Mouse (Mus musculus) CD4-positive, CD25-positive, alpha-beta regulatory T cell, adult 2 months (primary cell): ENCODE results near the gene Cmtm1.
"Not testable (repeated sequence)": the region's sequence is repeated elsewhere in the genome, so short reads cannot be mapped to it uniquely, and the experiment has no call there.

ENCODE experiments used
- DNase-seq: peaks from one replicate; pipeline ENCODE4 v3.0.0-alpha.2; 2012; ENCODE audit warnings: low read depth, low spot score

The Cmtm1 gene

DNA sequence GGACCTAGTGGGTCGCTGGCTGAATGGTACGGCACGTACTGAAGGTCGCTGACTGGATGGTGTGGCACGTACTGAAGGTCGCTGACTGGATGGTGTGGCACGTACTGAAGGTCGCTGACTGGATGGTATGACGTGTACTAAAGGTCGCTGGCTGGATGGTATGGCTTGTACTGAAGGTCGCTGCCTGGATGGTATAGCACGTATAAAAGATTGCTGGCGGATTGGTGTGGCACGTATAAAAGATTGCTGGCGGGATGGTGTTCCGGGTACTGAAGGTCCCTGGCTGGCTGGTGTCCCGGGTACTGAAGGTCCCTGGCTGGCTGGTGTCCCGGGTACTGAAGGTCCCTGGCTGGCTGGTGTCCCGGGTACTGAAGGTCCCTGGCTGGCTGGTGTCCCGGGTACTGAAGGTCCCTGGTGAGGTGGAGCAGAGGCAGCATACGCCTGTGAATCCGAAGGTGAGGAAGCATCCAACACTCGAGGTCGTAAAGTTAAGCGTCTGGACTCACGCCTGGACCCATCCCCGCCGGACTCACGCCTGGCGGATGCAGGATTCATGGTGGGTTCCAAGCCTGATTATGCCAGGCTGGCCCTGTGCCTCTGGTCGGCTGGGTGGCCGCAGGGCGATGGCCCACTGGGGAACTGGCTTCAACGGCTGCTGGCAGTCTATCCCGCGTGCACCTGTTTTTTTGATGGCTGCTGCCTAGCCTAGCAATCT is at the start of gene Cmtm1, which contains the start of gene Gm45711:
TSS of gene Cmtm1 (minus strand) at position 705 of the 715 bp plus-strand sequence.
TSS of gene Gm45711 (minus strand) at position 641 of the 715 bp plus-strand sequence.
- not testable (repeated sequence) for DNase-seq

GRCm38 (mm10) chr8:104358637-104359036 is 48.7 kb upstream of the Cmtm1 start:
- no peak for DNase-seq

- DNase-seq: no peak
Observed at GRCm38 (mm10) chr8:104354504-104354903, 44.6 kb upstream of the Cmtm1 start.

- DNase-seq: no peak
Observed at GRCm38 (mm10) chr8:104353186-104353585, 43.2 kb upstream of the Cmtm1 start.

- DNase-seq: no peak
Observed at GRCm38 (mm10) chr8:104350047-104350446, 40.1 kb upstream of the Cmtm1 start.

GRCm38 (mm10) chr8:104348971-104349370 is 39.0 kb upstream of the Cmtm1 start:
- DNase-seq: no peak

- no peak for DNase-seq
Observed at GRCm38 (mm10) chr8:104346706-104347105, 36.8 kb upstream of the Cmtm1 start.

GRCm38 (mm10) chr8:104344622-104345021 is 34.7 kb upstream of the Cmtm1 start:
- no peak for DNase-seq

DNA sequence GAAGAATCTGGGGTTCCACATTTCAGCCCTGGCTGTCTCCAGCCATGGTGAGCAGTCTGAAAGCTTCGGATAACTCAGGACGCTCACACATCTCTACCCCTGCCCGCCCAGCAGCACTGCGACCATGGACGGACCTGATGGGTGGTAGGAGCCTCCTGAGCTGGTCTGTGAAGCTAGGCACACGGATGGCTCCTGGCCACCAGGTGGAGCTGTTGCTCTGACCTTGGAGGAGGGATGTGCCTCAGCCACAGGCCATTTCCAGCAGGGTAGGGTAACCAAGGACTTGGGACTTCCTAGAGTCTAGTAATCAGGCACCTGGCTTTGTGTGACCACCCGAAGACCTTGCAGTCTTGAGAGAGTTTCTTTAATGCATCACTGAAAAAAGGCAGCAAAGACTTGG is 34.0 kb upstream of the Cmtm1 start:
- peak; percentile 92 for DNase-seq

GRCm38 (mm10) chr8:104342426-104342825 is 32.5 kb upstream of the Cmtm1 start:
- DNase-seq: no peak

DNA sequence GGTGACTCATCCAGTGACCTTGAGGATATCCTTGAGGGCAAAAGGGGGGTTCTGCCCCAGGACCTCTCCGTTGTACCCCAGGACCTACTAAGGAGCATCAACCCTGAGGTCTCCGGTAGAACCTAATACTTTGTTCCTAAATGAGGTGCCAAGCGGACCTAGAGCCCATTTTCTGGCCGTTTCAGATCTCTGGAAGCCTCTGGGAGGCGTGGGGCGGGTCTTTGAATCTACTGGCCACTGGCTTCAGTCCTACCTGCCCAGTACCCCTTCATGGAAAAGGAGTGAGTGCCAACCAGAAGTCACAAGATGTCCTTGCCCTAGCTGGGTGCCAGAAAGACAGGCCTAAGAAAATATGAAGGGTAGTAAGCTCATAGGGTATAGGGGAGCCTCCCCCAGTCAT is 31.7 kb upstream of the Cmtm1 start:
- DNase-seq: no peak

GRCm38 (mm10) chr8:104341106-104341561 is 31.2 kb upstream of the Cmtm1 start:
- no peak for DNase-seq

GRCm38 (mm10) chr8:104340233-104341105 is 30.5 kb upstream of the Cmtm1 start:
- DNase-seq: peak; percentile 90

- DNase-seq: no peak
Observed at GRCm38 (mm10) chr8:104339983-104340232, 30.0 kb upstream of the Cmtm1 start.

DNA sequence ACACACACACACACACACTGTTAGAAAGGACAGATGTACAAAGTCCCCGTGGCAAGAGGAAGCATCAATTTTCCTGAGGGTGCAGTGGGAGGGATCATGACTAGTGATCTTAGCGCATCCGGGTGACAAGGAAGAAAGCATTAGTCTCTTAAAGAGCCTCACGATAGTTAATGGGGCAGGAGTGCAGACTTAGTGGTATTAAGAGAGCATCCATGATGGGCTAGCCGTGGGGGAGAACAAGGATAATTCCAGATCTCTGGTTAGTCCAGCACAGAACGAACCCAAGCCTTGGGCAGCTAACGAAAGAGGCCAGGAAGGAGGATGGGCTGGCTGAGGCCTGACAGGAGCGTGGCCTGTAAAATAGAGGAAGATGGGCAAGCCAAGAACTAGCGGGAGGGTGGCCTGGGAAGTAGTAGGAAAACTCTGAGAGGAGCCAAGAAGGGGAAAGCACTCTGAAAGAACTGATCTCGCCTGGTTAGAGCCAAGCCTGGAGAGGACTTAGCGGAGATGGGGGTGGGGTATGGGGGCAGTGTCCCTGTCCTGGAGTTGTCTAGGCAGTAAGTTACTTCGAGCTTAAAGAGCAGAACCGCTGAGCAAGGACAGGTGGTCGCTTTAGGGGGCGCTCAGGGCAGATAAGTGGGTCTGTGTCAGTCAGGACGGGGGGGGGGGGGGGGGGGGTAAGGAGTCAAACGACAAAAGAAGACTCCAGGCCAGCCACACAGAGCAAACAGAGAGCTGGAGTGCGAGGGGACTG is 29.5 kb upstream of the Cmtm1 start, which contains the start of gene Cmtm3:
TSS of gene Cmtm3 (plus strand) at position 182 of the 754 bp plus-strand sequence.
- DNase-seq: peak; percentile 14

- DNase-seq: peak; percentile 59
Observed at GRCm38 (mm10) chr8:104337890-104338289, 27.9 kb upstream of the Cmtm1 start.

DNA sequence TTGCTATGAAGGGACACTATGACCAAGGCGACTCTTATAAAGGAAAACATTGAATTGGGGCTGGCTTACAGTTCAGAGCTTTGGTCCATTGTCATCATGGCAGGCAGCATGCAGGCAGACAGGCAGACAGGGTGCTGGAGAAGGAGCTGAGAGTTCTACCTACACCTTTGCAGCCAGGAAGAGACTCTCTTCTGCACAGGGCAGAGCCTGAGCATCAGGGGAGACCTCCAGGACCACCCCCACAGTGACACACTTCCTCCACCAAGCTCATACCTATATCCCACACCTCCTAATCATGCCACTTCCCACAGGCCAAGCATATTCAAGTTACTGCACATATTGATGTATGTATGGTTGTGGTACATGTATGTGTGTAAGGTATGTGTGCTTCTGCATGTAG is 26.9 kb upstream of the Cmtm1 start:
- DNase-seq: no peak

DNA sequence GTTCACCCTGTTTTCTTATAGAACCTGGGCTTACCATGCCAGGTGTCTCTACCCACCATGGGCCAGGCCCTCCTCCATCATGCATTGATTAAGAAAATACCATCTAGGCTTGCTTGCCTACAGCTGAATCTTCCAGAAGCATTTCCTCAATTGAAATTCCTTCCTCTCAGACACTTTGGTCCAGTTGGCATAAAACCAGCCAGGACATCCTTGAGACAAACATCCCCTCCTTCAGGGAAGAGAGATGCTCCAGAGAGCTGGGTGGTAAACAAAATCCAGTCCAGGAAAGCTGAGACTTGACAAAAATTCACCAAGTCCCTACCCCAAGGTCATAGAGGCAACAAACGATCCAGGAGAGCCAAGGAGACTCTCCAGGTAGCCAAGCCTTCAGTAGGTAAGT is 24.3 kb upstream of the Cmtm1 start:
- no peak for DNase-seq

DNA sequence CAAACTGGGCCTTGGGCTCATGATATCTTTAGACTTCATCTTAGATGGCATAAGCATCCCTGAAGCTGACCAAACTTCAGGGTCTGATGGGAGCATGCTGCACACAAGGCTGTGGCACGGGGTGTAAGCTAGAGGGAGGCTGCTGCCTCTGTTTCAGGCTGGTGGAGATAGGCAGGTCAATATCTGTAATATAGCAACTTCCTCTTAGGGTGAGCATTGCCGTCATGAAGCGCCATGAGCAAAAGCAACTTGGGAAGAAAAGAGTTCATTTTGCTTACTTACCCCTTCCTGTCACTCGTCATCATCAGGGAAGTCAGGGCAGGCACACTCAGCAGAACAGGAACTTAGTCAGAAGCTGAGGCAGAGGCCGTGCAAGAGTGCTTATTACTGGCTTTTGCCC is 23.8 kb upstream of the Cmtm1 start:
- no peak for DNase-seq

GRCm38 (mm10) chr8:104332665-104333631 is 23.0 kb upstream of the Cmtm1 start:
- DNase-seq: no peak

- not testable (repeated sequence) for DNase-seq
Observed at GRCm38 (mm10) chr8:104321930-104322329, 12.0 kb upstream of the Cmtm1 start, which contains the start of gene Cmtm2b. TSS of gene Cmtm2b (plus strand) at chr8:104322230.
